Mouse (Mus musculus): ENCODE data around the gene Bcl2l12.

DNA sequence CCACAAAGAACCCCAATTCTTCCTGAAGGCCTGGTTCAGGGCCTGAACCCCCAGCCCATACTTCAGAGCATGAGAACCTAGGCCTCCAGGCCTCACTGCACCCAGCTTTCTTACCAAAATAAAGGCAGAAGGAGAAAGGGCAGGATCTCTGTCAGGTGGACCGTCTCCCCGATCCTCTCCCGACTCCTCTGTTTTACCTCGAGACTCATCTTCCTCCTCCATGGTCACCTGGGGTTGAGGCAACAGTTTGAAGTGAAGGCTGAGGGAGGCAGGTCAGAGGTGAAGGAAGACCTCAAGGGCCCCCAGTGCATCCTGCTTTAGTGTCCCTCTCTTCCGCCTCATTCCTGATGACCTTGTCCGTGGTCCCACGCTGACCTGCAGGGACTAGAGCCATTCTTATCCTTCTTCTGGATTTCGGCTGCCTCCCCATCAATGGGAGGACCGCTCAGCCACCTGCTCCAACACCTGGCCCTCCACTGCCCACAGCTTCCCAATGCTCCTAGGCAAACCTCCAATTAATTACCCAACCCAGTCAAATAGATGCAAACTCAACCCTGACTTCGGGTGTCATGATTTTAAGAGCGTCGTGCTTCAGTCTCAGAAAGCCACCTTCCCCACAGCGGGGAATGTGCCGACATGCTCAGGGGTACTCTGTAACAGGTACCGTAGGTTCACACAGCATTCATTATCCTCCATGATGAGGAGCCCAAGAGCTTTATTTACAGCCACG, 15.0 kb upstream of the Bcl2l12 start:
- TF ChIP-seq CTCF (conservative IDR thresholded peaks at IDR 0.05; ENCODE audit: low read length) (no peak), POU5F1 (IDR thresholded peaks at IDR 0.05; ENCODE audit: borderline replicate concordance, low read length) (no peak)
